Mouse (Mus musculus): ENCODE measurements around the gene Sgk2. TPM values are rescaled to one million over a fixed set of nuclear protein-coding genes. Genes with fewer than 3 reads are reported as not detected.

Gene Sgk2
- polyA plus RNA-seq (2012; rRNA removed): 0.25 and 0.32 TPM in 2 replicates

DNA sequence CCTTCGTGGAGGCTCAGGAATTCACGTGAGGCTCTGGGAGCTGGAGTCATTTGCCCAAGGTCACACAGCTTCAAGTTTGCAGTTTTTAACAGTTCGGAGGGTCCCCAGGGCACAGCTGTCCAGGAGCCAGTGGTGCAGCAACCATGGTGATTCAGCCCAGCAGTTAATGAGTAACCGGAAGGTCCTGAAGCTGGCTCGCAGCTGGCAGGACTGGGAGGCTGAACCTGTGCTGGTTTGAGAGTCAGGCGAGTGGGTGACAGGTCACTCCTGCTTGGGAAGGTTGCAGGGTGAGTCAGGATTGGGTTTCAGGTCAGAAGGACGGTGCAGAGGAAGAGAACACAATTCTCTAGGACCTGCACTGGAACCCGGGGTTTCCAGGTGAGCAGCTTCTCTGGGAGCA is at the start of gene Sgk2:
Sgk2 (plus strand) TSS at position 113 of the 400 bp plus-strand sequence.
- DNase-seq (ENCODE audit: low spot score): no peak

DNA sequence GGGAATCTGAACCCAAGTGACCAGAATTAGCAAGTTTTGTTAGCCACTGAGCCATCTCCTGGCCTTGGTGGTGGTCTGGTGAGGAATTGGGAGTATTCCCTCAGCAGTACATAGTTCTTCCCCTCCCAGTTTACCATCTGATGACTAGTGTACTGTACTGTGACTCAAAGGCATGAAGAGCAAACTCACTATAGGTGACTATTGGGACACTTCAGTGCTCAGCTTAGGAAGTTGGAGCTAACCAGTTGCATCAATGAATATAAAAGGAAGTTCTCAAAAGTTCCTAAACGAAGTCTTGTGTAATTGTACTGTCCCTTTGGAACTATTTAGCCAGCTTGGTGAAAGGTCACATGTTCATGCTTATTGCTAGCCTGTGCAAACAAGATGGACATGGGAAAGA is 47.6 kb upstream of the Sgk2 start:
- DNase-seq (ENCODE audit: low spot score): no peak

- no peak for DNase-seq (ENCODE audit: low spot score)
These were observed 43.8 kb upstream of the Sgk2 start, which contains the start of gene L3mbtl1 for GRCm38 (mm10) chr2:162943148-162943846. TSS of gene L3mbtl1 (plus strand) at chr2:162943472.

- DNase-seq (ENCODE audit: low spot score): no peak
These were observed 43.2 kb upstream of the Sgk2 start for GRCm38 (mm10) chr2:162943931-162944330.

- no peak for DNase-seq (ENCODE audit: low spot score)
These were observed 40.2 kb upstream of the Sgk2 start for GRCm38 (mm10) chr2:162946964-162947363.

GRCm38 (mm10) chr2:162947736-162948135 is 39.4 kb upstream of the Sgk2 start:
- no peak for DNase-seq (ENCODE audit: low spot score)

DNA sequence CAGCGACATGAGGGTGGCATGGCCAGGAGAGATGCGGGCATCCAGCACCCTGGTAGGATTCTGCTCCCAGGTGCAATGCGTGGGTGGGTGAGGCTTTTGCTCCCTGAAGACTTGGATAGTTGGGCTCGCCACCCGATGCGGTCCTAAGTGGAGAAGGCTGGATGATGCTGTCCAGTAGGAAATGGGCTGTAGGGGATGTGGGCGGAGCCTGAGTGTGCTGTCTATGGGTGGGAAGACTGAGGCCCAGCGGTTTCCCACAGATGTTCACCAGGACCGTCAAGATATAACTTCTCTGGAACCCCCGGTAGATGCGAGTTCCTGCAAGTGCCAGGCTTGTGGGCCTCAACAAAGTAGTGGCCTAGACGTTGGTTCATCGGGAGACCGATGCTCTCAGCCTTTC is 38.9 kb upstream of the Sgk2 start:
- DNase-seq (ENCODE audit: low spot score): no peak

GRCm38 (mm10) chr2:162950776-162951175 is 36.4 kb upstream of the Sgk2 start:
- no peak for DNase-seq (ENCODE audit: low spot score)

GRCm38 (mm10) chr2:162956843-162957242 is 30.3 kb upstream of the Sgk2 start:
- no peak for DNase-seq (ENCODE audit: low spot score)

- DNase-seq (ENCODE audit: low spot score): no peak
These were observed 25.8 kb upstream of the Sgk2 start for GRCm38 (mm10) chr2:162961321-162961720.

- no peak for DNase-seq (ENCODE audit: low spot score)
These were observed 20.4 kb upstream of the Sgk2 start for GRCm38 (mm10) chr2:162966734-162967133.

GRCm38 (mm10) chr2:162968357-162968756 is 18.8 kb upstream of the Sgk2 start:
- DNase-seq (ENCODE audit: low spot score): no peak

DNA sequence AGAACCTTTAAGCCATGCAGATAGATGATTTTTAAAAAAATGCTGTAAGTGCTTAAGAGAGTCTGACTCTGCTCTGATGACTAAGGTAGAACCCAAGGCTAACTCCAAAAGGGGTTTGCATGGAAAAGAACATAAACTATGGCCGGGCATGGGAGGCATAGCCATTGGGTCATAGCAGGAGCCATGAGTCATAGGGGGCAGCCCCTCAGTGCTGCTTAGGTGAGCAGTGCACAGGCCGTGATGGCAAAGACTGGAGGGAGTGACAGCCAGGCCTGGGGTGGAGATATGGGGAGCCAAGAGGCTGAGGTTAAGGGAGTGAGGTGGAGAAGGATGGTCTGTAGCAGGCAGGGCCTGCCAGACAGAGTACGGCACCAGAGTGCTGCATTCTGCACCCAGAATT is 18.0 kb upstream of the Sgk2 start:
- no peak for DNase-seq (ENCODE audit: low spot score)

DNA sequence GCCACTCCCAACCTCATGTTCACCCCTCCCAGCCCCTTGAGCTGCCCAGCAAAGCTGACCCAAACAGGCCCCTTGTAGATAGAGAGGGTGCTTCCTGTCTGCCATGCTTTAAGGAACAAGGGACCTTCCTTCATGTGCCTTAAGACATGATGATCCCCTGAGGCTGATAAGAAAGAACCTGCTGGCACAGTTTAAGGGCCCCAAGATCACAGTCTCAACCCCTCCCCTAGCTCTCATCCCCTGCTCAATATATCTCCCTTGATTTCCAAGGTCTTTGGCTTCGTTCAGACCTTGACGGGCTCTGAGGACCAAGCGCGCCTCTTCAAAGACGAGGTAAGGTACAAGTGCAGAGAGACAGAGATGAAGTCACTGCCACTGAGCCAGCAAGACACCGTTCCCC is 16.2 kb upstream of the Sgk2 start:
- no peak for DNase-seq (ENCODE audit: low spot score)

DNA sequence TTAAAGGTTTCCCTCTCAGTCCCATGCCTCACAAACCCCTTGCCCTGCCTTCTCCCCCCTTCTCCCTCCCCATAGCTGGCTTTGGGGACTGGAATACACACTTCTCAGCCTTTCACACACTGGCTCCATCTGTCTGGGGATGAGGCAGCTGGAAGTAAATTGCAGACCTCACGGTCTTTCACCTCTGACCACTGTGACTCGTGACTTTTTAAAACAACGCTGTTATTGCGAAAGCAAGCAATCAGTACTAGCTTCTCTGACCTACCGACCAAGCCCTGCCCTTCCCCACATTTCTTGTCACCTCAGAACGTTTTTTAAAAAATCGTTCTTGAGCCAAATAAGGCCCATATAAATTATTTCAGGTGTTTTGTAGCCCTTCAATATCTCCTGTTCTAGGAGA is 14.4 kb upstream of the Sgk2 start:
- no peak for DNase-seq (ENCODE audit: low spot score)

DNA sequence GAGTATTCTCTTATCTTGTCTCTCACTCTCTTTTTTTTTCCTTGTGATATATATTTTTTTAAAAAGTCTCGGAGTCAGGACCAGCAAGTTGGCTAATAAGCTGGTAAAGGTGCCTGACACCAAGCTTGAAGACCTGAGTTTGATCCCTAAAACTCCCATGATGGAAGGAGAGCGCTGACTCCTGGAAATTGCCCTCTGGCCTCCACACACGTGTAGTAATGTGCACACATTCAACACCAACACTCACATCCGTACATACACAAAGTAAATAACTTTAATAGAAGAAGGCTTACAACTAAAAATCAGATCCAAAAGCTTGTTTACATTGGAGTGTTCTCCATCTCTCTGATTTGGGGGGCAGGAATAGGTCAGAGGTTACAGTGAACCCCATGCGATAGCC is 13.9 kb upstream of the Sgk2 start:
- DNase-seq (ENCODE audit: low spot score): no peak

DNA sequence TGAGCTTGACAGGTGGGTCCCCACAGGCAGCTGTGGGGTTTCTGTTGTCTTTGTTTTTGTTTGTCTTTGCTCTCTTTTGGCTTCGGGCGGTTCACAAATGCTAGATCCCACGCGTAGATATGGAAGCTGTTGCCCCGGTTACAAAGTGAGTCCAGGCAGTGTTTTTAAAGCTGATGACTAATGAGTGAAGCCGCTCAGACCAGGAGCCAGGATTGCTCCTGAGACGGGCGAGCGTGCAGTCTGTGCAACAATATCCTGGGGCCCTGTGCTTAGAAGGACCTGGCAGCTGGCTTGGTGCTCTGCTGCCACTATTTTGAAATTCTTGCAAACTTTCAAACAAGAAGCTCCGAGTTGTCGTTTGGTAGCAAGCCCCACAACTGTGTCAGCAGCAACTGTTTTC is 13.5 kb upstream of the Sgk2 start:
- DNase-seq (ENCODE audit: low spot score): no peak

DNA sequence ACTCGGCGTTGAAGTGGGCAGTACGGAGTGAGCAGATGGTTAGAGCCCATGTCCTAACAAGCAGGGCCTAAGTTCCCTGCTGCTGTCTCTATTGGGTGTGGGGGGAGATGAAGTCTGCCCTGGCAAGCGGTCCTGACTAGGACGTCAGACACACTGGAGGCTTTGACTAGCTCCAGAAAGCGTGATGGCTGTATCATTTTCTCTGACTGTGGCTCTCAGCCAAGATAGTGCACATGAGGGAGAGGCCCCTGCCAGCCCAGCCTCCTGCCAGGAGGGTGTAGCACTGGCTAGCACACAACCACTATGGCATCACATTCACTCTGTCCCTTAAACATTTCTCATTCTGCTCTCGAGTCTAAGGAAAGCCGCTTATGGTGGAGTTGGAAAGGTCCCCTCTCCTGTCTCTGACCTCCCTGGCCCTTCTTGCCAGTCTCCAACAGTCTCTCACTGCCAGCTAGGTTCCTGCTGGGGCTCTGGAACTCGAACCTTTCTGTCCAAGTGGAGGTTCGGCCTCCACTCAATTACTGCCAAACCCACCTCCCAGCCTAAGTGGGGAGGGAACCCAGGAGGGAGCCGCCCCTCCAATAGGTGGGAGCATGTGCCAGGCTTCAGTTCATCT is 11.9 kb upstream of the Sgk2 start:
- DNase-seq (ENCODE audit: low spot score): no peak

DNA sequence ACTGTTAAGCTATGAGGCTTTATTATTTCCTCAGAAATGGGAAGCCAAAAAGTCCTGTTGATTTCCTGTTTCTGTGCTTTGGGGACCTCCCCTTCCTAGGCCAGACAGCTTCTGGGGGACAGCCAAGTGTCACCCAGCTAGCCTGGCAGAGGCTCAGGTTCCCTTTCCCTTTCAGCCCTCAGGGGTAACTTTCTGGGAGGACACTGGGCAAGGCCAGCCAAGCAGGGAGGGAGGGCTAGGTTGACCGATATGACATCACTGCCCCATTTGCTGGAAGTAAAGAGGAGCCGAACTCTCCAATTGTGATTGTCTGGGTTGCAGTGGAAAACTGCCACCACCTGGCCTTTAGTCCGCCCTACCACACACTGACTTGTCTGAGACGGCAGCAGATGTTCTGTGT is 11.1 kb upstream of the Sgk2 start:
- no peak for DNase-seq (ENCODE audit: low spot score)

DNA sequence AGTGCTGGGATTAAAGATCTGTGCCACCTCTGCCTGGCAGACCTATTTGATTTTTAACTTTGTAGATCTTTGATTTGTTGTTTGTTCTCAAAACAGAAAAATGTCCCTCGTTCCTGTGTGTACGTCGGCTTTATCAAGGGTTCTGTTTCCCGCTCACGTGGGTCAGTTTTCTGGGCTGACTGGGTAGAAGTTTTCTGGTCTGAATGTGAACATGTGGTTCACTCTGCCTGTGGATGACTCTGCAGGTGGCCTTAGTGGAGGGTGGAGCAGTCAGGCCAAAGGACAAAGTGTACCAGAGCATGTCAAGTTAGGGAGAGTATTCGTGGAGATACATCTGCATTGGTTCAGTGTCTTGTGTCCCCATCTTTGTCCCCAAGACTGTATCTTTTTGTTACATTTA is 2.7 kb upstream of the Sgk2 start:
- DNase-seq (ENCODE audit: low spot score): no peak

DNA sequence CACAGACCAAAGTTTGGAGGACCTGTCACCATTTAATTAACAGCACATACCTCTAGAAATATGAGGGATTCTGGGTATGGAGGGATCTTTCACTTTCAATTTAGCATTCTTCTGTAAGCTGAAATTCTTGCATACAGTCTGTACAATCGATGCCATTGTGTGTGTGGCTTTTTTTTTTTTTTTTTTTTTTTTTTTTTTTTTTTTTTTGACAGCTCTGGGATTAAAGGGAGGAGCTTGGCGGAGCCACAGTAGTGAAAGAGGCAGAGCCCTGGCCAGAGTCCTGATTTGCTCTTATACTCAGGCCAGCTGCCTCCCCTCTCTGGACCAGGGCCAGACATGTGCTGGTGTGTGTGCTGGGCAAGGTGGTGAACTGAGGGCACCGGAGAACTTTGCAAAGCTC is 1.2 kb upstream of the Sgk2 start:
- no peak for DNase-seq (ENCODE audit: low spot score)

DNA sequence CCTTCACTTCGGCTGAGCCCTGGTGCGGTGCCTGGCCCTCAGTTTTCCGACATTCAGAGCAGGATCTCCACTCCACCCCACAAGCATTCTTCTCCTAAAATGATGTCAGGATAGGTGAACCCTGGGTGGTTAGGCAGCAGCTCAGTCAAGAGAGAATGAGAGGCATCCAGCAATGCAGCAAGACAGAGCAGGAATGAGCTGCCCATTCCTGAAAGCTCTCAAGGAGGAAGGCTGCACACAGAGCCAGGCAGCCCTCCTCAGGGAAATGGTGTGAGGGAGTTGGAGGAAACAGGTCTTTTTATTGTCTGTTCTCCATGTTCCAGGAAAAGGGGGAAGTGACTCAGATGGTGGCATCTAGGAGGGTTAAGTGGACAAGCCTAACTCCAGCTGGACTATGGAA is 366 bp upstream of the Sgk2 start:
- DNase-seq (ENCODE audit: low spot score): no peak

GRCm38 (mm10) chr2:162988235-162988634 is 1.1 kb downstream of the Sgk2 start:
- DNase-seq (ENCODE audit: low spot score): no peak

Data from urinary bladder, adult 2 months (tissue).